Mouse (Mus musculus): ENCODE data around the gene Taf13. TPM values are rescaled to one million over a fixed set of nuclear protein-coding genes. Genes with fewer than 3 reads are reported as not detected.

Taf13 gene
- polyA plus RNA-seq (2014; fragmentation: Nextera tagmentation; extraction: Ambion mirVana): 42.0 and 56.9 TPM in 2 replicates

DNA sequence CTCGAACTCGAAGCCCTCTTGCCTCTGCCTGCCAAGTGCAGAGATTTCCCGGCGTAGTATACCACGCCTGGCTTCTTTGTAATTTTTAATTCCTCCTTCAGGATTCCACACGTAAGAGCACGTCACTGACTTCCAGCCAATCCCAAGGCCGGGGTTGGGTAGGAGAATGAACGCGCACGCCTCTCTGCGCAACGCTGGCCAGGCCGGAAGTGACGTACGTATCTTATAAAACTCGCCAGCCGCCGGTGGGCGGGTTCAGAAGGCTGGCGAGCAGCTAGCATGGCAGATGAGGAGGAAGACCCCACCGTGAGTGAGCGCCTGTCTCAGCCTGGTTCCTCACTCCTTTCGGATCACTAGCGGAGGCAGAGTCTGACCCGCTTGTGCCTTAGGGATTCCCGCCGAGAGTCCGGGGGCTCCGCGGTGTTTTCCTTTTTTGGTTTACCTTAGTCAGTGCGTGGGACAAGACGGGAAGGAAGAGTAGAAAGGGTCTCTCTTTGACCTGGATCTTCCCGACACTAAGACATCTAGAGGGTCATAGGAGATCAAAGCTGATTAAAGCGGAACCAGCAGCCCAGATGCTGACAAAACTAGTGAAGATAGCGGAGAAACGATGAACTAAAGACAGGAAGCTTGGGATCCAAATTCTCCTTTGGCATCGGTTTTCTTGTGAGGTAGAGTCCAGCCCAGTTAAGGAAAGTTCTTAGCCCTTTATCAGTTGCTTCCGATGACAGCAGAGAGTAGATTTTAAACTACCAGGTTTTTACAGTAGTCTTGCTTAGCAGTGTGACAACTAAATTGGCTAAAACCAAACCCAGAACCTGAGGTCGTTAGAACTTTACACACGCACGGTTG is at the start of gene Taf13:
TSS of gene Taf13 (plus strand) at position 256 of the 852 bp plus-strand sequence.
- WGBS: under 1% methylated on average over 42 of the region's 42 CpGs
- Histone ChIP-seq H3K4me1 (ENCODE audit: control insufficient read depth, insufficient read depth, low read length) (peaks cover 16% of the 10 kb centered on the region), H3K4me2 (ENCODE audit: low read depth, low read length) (peak within 1 kb of the TSS; percentile 67), H3K27ac (ENCODE audit: low read depth, low read length) (peak within 1 kb of the TSS; percentile 66), H3K4me3 (ENCODE audit: low read depth, low read length) (peak within 1 kb of the TSS; percentile 58), H3K9ac (replicated peaks; ENCODE audit: low read depth, low read length) (peak within 1 kb of the TSS; percentile 72), H3K27me3 (ENCODE audit: control insufficient read depth, insufficient read depth, low read length) (no peaks in the 10 kb centered on the region), H3K9me3 (ENCODE audit: control insufficient read depth, low read length) (no peaks in the 10 kb centered on the region), H3K36me3 (ENCODE audit: control insufficient read depth, insufficient read depth, low read length) (no peaks in the 10 kb centered on the region)
- ATAC-seq (ENCODE audit: low read depth): peak; percentile 98

- ATAC-seq (ENCODE audit: low read depth): no peak
- 95% methylated on average over 4 of the region's 4 CpGs for WGBS
Measured at GRCm38 (mm10) chr3:108523415-108523814, 48.1 kb upstream of the Taf13 start.

GRCm38 (mm10) chr3:108528489-108528888 is 43.0 kb upstream of the Taf13 start:
- Histone ChIP-seq H3K4me1 (ENCODE audit: control insufficient read depth, insufficient read depth, low read length) (no peaks in the 10 kb centered on the region), H3K27me3 (ENCODE audit: control insufficient read depth, insufficient read depth, low read length) (no peaks in the 10 kb centered on the region), H3K4me3 (ENCODE audit: low read depth, low read length) (no peak overlapping the region), H3K4me2 (ENCODE audit: low read depth, low read length) (no peak overlapping the region), H3K27ac (ENCODE audit: low read depth, low read length) (no peak overlapping the region), H3K9me3 (ENCODE audit: control insufficient read depth, low read length) (no peaks in the 10 kb centered on the region), H3K9ac (replicated peaks; ENCODE audit: low read depth, low read length) (no peak overlapping the region), H3K36me3 (ENCODE audit: control insufficient read depth, insufficient read depth, low read length) (no peaks in the 10 kb centered on the region)
- WGBS: 97% methylated on average over 8 of the region's 8 CpGs
- ATAC-seq (ENCODE audit: low read depth): no peak

More at GRCm38 (mm10) chr3:108523415-108523814, 48.1 kb upstream of the Taf13 start:
- no peaks in the 10 kb centered on the region for H3K9me3 ChIP-seq (ENCODE audit: control insufficient read depth, low read length)
- no peak overlapping the region for H3K27ac ChIP-seq (ENCODE audit: low read depth, low read length)
- H3K4me3 ChIP-seq (ENCODE audit: low read depth, low read length): no peak overlapping the region
- H3K36me3 ChIP-seq (ENCODE audit: control insufficient read depth, insufficient read depth, low read length): no peaks in the 10 kb centered on the region
- H3K4me1 ChIP-seq (ENCODE audit: control insufficient read depth, insufficient read depth, low read length): no peaks in the 10 kb centered on the region
- H3K9ac ChIP-seq (replicated peaks; ENCODE audit: low read depth, low read length): no peak overlapping the region
- H3K4me2 ChIP-seq (ENCODE audit: low read depth, low read length): no peak overlapping the region
- H3K27me3 ChIP-seq (ENCODE audit: control insufficient read depth, insufficient read depth, low read length): no peaks in the 10 kb centered on the region

DNA sequence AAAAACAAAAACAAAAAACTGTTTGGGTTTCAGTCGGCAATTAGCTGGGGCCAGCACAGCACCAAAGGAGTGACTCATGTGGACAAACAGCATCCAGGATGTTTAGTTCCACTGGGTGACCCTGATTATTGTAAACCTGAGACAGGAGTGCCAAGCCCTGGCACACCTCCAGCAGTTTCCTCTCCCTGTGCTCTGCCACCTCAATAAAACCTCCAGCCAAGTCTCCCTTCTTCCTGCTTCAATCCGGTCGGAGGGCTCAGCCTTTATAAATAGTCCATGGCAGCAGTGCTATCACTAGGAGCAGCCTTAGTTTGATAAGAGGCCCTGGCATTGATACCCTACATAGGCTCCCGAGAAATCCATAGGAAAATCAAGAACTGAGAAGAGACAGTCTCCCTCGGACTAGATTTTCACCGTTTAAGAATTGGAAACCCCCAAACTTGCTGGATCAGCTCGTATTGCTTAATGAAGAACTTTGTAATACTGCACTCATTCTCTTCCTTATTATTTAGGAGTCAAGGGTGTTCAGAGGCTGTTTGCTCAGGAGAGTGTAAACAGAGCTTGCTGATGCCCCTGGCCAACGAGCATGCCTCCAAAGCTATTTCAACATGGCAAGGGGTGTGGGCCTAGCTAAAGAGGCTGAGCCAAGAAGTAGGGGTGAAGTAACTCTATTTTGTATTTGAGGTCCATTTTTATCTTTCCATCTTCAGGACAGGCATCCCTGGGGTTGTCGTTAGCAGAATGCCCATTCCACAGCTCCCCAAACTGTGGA is 38.2 kb upstream of the Taf13 start:
- ATAC-seq (ENCODE audit: low read depth): no peak
- H3K27ac ChIP-seq (ENCODE audit: low read depth, low read length): no peak overlapping the region
- H3K36me3 ChIP-seq (ENCODE audit: control insufficient read depth, insufficient read depth, low read length): no peaks in the 10 kb centered on the region
- H3K9ac ChIP-seq (replicated peaks; ENCODE audit: low read depth, low read length): no peak overlapping the region
- H3K4me3 ChIP-seq (ENCODE audit: low read depth, low read length): no peak overlapping the region
- H3K4me2 ChIP-seq (ENCODE audit: low read depth, low read length): no peak overlapping the region
- no peaks in the 10 kb centered on the region for H3K4me1 ChIP-seq (ENCODE audit: control insufficient read depth, insufficient read depth, low read length)
- H3K9me3 ChIP-seq (ENCODE audit: control insufficient read depth, low read length): no peaks in the 10 kb centered on the region
- WGBS: 68% methylated on average over 9 of the region's 9 CpGs
- no peaks in the 10 kb centered on the region for H3K27me3 ChIP-seq (ENCODE audit: control insufficient read depth, insufficient read depth, low read length)

- Histone ChIP-seq H3K4me3 (ENCODE audit: low read depth, low read length) (no peak within 1 kb of the TSS), H3K36me3 (ENCODE audit: control insufficient read depth, insufficient read depth, low read length) (no peaks in the 10 kb centered on the region), H3K4me1 (ENCODE audit: control insufficient read depth, insufficient read depth, low read length) (no peaks in the 10 kb centered on the region), H3K9ac (replicated peaks; ENCODE audit: low read depth, low read length) (no peak within 1 kb of the TSS), H3K4me2 (ENCODE audit: low read depth, low read length) (no peak within 1 kb of the TSS), H3K9me3 (ENCODE audit: control insufficient read depth, low read length) (no peaks in the 10 kb centered on the region), H3K27ac (ENCODE audit: low read depth, low read length) (no peak within 1 kb of the TSS), H3K27me3 (ENCODE audit: control insufficient read depth, insufficient read depth, low read length) (no peaks in the 10 kb centered on the region)
- no peak for ATAC-seq (ENCODE audit: low read depth)
- 93% methylated on average over 6 of the region's 6 CpGs for WGBS
Measured at GRCm38 (mm10) chr3:108533951-108534350, 37.5 kb upstream of the Taf13 start, which contains the start of gene 1700013F07Rik. 1700013F07Rik (plus strand) TSS chr3:108534150.

DNA sequence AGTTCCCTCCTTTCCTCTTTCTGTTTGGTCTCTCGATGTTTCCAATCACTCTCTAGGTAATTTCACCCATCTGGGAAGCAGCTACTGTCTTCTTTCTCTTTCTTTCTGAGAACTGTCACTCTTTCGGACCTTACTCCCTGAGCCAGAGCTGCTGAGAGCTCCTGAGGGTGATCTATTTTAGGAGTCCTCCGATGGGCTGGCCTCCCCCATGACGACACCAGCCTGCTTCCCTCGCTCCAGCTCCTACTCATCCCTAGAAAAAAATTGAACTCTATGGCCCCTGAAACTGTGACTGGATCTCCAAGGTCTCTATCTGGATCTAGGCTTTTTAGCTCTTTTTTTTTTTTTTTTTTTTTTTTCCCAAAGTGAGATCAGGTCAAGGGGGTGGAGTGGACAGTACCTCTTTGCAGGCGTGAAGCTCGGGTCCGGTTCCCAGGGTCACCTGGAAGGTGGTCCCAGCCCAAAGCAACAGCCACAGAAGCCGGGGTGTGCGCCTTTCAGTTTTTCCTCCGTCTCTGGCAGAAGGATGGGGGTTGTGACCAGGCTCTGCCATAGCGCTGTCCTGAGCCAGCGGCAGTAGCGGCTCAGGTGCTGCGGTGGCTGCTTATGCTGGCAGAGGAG is 35.5 kb upstream of the Taf13 start:
- no peak; the same call in 1 of the 2 replicates for ATAC-seq (ENCODE audit: low read depth)
- peak overlapping the region; percentile 53 for H3K9ac ChIP-seq (replicated peaks; ENCODE audit: low read depth, low read length)
- H3K4me3 ChIP-seq (ENCODE audit: low read depth, low read length): peak overlapping the region; percentile 37
- no peaks in the 10 kb centered on the region for H3K36me3 ChIP-seq (ENCODE audit: control insufficient read depth, insufficient read depth, low read length)
- no peaks in the 10 kb centered on the region for H3K27me3 ChIP-seq (ENCODE audit: control insufficient read depth, insufficient read depth, low read length)
- no peaks in the 10 kb centered on the region for H3K9me3 ChIP-seq (ENCODE audit: control insufficient read depth, low read length)
- peak overlapping the region; percentile 70 for H3K27ac ChIP-seq (ENCODE audit: low read depth, low read length)
- H3K4me1 ChIP-seq (ENCODE audit: control insufficient read depth, insufficient read depth, low read length): no peaks in the 10 kb centered on the region
- peak overlapping the region; percentile 69 for H3K4me2 ChIP-seq (ENCODE audit: low read depth, low read length)
- 7% methylated on average over 15 of the region's 15 CpGs for WGBS

GRCm38 (mm10) chr3:108536517-108537260 is 34.8 kb upstream of the Taf13 start, which contains the start of gene 5330417C22Rik:
5330417C22Rik (minus strand) TSS chr3:108536536.
- Histone ChIP-seq H3K4me1 (ENCODE audit: control insufficient read depth, insufficient read depth, low read length) (no peaks in the 10 kb centered on the region), H3K9ac (replicated peaks; ENCODE audit: low read depth, low read length) (peak within 1 kb of the TSS; percentile 53), H3K27ac (ENCODE audit: low read depth, low read length) (peak within 1 kb of the TSS; percentile 70), H3K9me3 (ENCODE audit: control insufficient read depth, low read length) (no peaks in the 10 kb centered on the region), H3K4me3 (ENCODE audit: low read depth, low read length) (peak within 1 kb of the TSS; percentile 37), H3K27me3 (ENCODE audit: control insufficient read depth, insufficient read depth, low read length) (no peaks in the 10 kb centered on the region), H3K36me3 (ENCODE audit: control insufficient read depth, insufficient read depth, low read length) (no peaks in the 10 kb centered on the region), H3K4me2 (ENCODE audit: low read depth, low read length) (peak within 1 kb of the TSS; percentile 69)
- WGBS: under 1% methylated on average over 35 of the region's 35 CpGs
- peak; percentile 96 for ATAC-seq (ENCODE audit: low read depth)

- H3K4me1 ChIP-seq (ENCODE audit: control insufficient read depth, insufficient read depth, low read length): no peaks in the 10 kb centered on the region
- H3K9me3 ChIP-seq (ENCODE audit: control insufficient read depth, low read length): no peaks in the 10 kb centered on the region
- peak overlapping the region; percentile 28; the same call in 1 of the 2 replicates for H3K9ac ChIP-seq (replicated peaks; ENCODE audit: low read depth, low read length)
- peak overlapping the region; percentile 17; the same call in 1 of the 2 replicates for H3K4me3 ChIP-seq (ENCODE audit: low read depth, low read length)
- H3K27me3 ChIP-seq (ENCODE audit: control insufficient read depth, insufficient read depth, low read length): no peaks in the 10 kb centered on the region
- ATAC-seq (ENCODE audit: low read depth): peak; percentile 49
- H3K36me3 ChIP-seq (ENCODE audit: control insufficient read depth, insufficient read depth, low read length): no peaks in the 10 kb centered on the region
- peak overlapping the region; percentile 57 for H3K4me2 ChIP-seq (ENCODE audit: low read depth, low read length)
- 5% methylated on average over 17 of the region's 17 CpGs for WGBS
- peak overlapping the region; percentile 57; the same call in 1 of the 2 replicates for H3K27ac ChIP-seq (ENCODE audit: low read depth, low read length)
Measured at GRCm38 (mm10) chr3:108537303-108537702, 34.2 kb upstream of the Taf13 start.
